Mouse (Mus musculus): ENCODE measurements around the gene Bcl9l. TPM values are rescaled to one million over a fixed set of nuclear protein-coding genes. Genes with fewer than 3 reads are reported as not detected.

The Bcl9l gene
- total and polyA plus RNA-seq, 3 experiments, result 0.58 to 5.1 TPM; not detected in 1

- no peak for DNase-seq (ENCODE audit: low read depth, low spot score)
These were observed 8.3 kb upstream of the Bcl9l start for GRCm38 (mm10) chr9:44474327-44474726.

GRCm38 (mm10) chr9:44475936-44476335, 6.7 kb upstream of the Bcl9l start:
- peaks cover 2 to 3% of the 10 kb centered on the region in 2 experiments; a peak in 1 of 4 replicates for H3K4me1 ChIP-seq (ENCODE audit: control insufficient read depth in 1 of 2, insufficient read depth in 2 of 2, low read length in 2 of 2)
- no peaks in the 10 kb centered on the region for H3K9me3 ChIP-seq (replicated peaks; ENCODE audit: insufficient read depth, low read length)
- DNase-seq (ENCODE audit: low read depth, low spot score), result peak; percentile 45
- TF ChIP-seq GABPA (IDR thresholded peaks at IDR 0.05; ENCODE audit: low read depth, low read length) (no peak), CTCF (IDR thresholded peaks at IDR 0.05 in 2 of 3, conservative IDR thresholded peaks at IDR 0.05 in 1 of 3; ENCODE audit: control insufficient read depth in 1 of 3, insufficient read depth in 1 of 3, low read depth in 2 of 3, low read length in 3 of 3, poor library complexity in 1 of 3, severe bottlenecking in 1 of 3) (peak; percentile 24 to 39 (median 28); a peak in 5 of 6 replicates), RCOR1 (IDR thresholded peaks at IDR 0.05; ENCODE audit: low read depth, low read length) (no peak), RAD21 (IDR thresholded peaks at IDR 0.05; ENCODE audit: low read depth, low read length) (peak; percentile 3; the same call in 1 of the 2 replicates)
- peaks cover 4 to 5% of the 10 kb centered on the region in 2 experiments; a peak in 3 of 4 replicates for H3K27me3 ChIP-seq (ENCODE audit: control insufficient read depth in 1 of 2, insufficient read depth in 2 of 2, low read length in 2 of 2)
- no peak overlapping the region for H3K9ac ChIP-seq (ENCODE audit: control insufficient read depth, low read depth, low read length, poor library complexity, severe bottlenecking)
- no peaks in the 10 kb centered on the region for H3K36me3 ChIP-seq (ENCODE audit: control insufficient read depth in 1 of 2, insufficient read depth in 2 of 2, low read length in 2 of 2)
- H3K27ac ChIP-seq (ENCODE audit: control insufficient read depth, low read depth, low read length), result no peak overlapping the region
- no peak overlapping the region for H3K4me3 ChIP-seq (ENCODE audit: control insufficient read depth in 1 of 2, insufficient read depth in 1 of 2, low read depth in 2 of 2, low read length in 2 of 2)
- H3K79me2 ChIP-seq (ENCODE audit: control insufficient read depth, insufficient read depth, low read length, poor library complexity), result no peaks in the 10 kb centered on the region; the same call in 1 of the 2 replicates

More at GRCm38 (mm10) chr9:44474327-44474726, 8.3 kb upstream of the Bcl9l start:
- no peak overlapping the region for H3K4me3 ChIP-seq (ENCODE audit: control insufficient read depth in 1 of 2, insufficient read depth in 1 of 2, low read depth in 2 of 2, low read length in 2 of 2)
- H3K27ac ChIP-seq (ENCODE audit: control insufficient read depth, low read depth, low read length), result no peak overlapping the region
- no peaks in the 10 kb centered on the region for H3K9me3 ChIP-seq (replicated peaks; ENCODE audit: insufficient read depth, low read length)
- H3K79me2 ChIP-seq (ENCODE audit: control insufficient read depth, insufficient read depth, low read length, poor library complexity), result no peaks in the 10 kb centered on the region; the same call in 1 of the 2 replicates
- no peaks in the 10 kb centered on the region for H3K36me3 ChIP-seq (ENCODE audit: control insufficient read depth in 1 of 2, insufficient read depth in 2 of 2, low read length in 2 of 2)
- peaks cover 10 to 14% of the 10 kb centered on the region in 2 experiments for H3K27me3 ChIP-seq (ENCODE audit: control insufficient read depth in 1 of 2, insufficient read depth in 2 of 2, low read length in 2 of 2)
- no peak overlapping the region for H3K9ac ChIP-seq (ENCODE audit: control insufficient read depth, low read depth, low read length, poor library complexity, severe bottlenecking)
- TF ChIP-seq CTCF (IDR thresholded peaks at IDR 0.05 in 2 of 3, conservative IDR thresholded peaks at IDR 0.05 in 1 of 3; ENCODE audit: control insufficient read depth in 1 of 3, insufficient read depth in 1 of 3, low read depth in 2 of 3, low read length in 3 of 3, poor library complexity in 1 of 3, severe bottlenecking in 1 of 3) (no peak), KAT2A (conservative IDR thresholded peaks at IDR 0.05; ENCODE audit: low read depth, low read length) (no peak), CHD1 (IDR thresholded peaks at IDR 0.05; ENCODE audit: low read depth, low read length) (no peak), GABPA (IDR thresholded peaks at IDR 0.05; ENCODE audit: low read depth, low read length) (no peak), MYC (IDR thresholded peaks at IDR 0.05; ENCODE audit: low read depth, low read length) (no peak), GATA1 (IDR thresholded peaks at IDR 0.05; ENCODE audit: low read depth, low read length) (no peak), MAX (IDR thresholded peaks at IDR 0.05; ENCODE audit: low read length) (no peak), ZC3H11A (IDR thresholded peaks at IDR 0.05; ENCODE audit: low read depth, low read length) (no peak), SIN3A (IDR thresholded peaks at IDR 0.05; ENCODE audit: low read length) (no peak), BHLHE40 (IDR thresholded peaks at IDR 0.05; ENCODE audit: borderline replicate concordance, low read depth, low read length) (no peak), MAZ (IDR thresholded peaks at IDR 0.05; ENCODE audit: low read depth, low read length) (no peak), POLR2AphosphoS2 (IDR thresholded peaks at IDR 0.05; ENCODE audit: low read length) (no peak), RCOR1 (IDR thresholded peaks at IDR 0.05; ENCODE audit: low read depth, low read length) (no peak), ZNF384 (IDR thresholded peaks at IDR 0.05; ENCODE audit: low read depth, low read length) (no peak), EP300 (IDR thresholded peaks at IDR 0.05; ENCODE audit: low read depth in 1 of 2, low read length in 2 of 2) (no peak)
- peaks cover 2 to 3% of the 10 kb centered on the region in 2 experiments; a peak in 1 of 4 replicates for H3K4me1 ChIP-seq (ENCODE audit: control insufficient read depth in 1 of 2, insufficient read depth in 2 of 2, low read length in 2 of 2)
